Mouse (Mus musculus) spleen, adult 2 months (tissue): ENCODE measurements around the gene Cbfa2t3. TPM values are rescaled to one million over a fixed set of nuclear protein-coding genes. Genes with fewer than 3 reads are reported as not detected.

ENCODE experiments used
- DNase-seq, 2 experiments: peaks; one replicate each; pipeline versions ENCODE4 v3.0.0 to v3.0.0-alpha.2; 2012 to 2021; ENCODE audit warnings: low spot score in 2 of 2, low read depth in 1 of 2
- H3K27ac ChIP-seq: fragments of 200-500 bp; 2 replicates; pipeline ENCODE4 v1.5.1; 2012; ENCODE audit warnings: low read length, inconsistent platforms; ENCODE audit not compliant: insufficient read depth
- H3K27me3 ChIP-seq: fragments of 200-500 bp; 2 replicates; pipeline ENCODE4 v1.6.1; 2012; ENCODE audit warnings: mild to moderate bottlenecking, moderate library complexity, low read length, inconsistent platforms; ENCODE audit not compliant: control insufficient read depth, insufficient read depth
- H3K36me3 ChIP-seq: fragments of 200-500 bp; 2 replicates; pipeline ENCODE4 v1.6.1; 2012; ENCODE audit warnings: mild to moderate bottlenecking, low read length, inconsistent platforms; ENCODE audit not compliant: control insufficient read depth, insufficient read depth
- H3K4me1 ChIP-seq: fragments of 200-500 bp; 2 replicates; pipeline ENCODE4 v1.6.1; 2011; ENCODE audit warnings: inconsistent platforms; ENCODE audit not compliant: control insufficient read depth, insufficient read depth, insufficient read length
- H3K4me3 ChIP-seq: fragments of 200-500 bp; 2 replicates; pipeline ENCODE4 v1.5.1; 2011; ENCODE audit warnings: mild to moderate bottlenecking, inconsistent platforms; ENCODE audit not compliant: insufficient read depth, insufficient read length; ENCODE audit errors: extremely low read depth
- CTCF ChIP-seq: fragments of 200-500 bp; IDR thresholded peaks from 2 replicates; pipeline ENCODE4 v1.5.1; 2011; ENCODE audit warnings: mild to moderate bottlenecking, inconsistent platforms; ENCODE audit not compliant: insufficient read depth, insufficient read length, insufficient replicate concordance; ENCODE audit errors: extremely low read depth
- POLR2A ChIP-seq: fragments of 200-500 bp; IDR thresholded peaks from 2 replicates; pipeline ENCODE4 v1.6.1; 2011; ENCODE audit warnings: low read depth, low read length, inconsistent platforms
- WGBS: fragments of 180-500 bp; shearing (Covaris S2); methylation state at CpG from one replicate; pipeline ENCODE4 v1.1.7; 2018; 5-methylcytosine and 5-hydroxymethylcytosine counted together
- polyA plus RNA-seq: library from polyadenylated mRNA; depleted of rRNA; stranded (reverse); fragments of >200 nt; gene quantifications from 2 replicates; pipeline ENCODE4 v1.2.3, GENCODE M21; 2012

Cbfa2t3 gene
- polyA plus RNA-seq, 1 experiment = 38.3 TPM

DNA sequence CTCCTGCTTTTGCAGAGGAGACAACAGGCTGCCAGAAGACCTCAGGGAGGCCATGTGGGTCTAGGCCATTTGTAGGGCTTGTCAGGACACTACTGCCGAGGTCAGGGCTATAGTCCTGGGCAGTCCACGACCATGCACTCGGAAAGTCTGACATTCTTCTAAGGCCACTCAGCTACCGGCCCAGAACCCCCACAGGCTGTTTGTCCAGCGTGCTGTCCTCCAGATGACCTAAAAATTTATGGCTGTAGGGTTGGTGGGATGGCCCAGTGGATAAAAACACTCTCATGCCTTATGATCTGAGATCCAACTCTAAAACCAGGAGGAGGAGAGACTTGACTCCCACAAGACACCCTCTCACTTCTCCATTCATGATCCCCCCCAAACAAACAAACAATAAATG lies 35.2 kb downstream of the Cbfa2t3 start:
- 83% methylated on average over 5 of the region's 5 CpGs for WGBS
- DNase-seq = no peak
- Histone ChIP-seq H3K36me3 (no peaks in the 10 kb centered on the region), H3K4me3 (no peak overlapping the region), H3K27me3 (no peaks in the 10 kb centered on the region), H3K4me1 (peaks cover 22% of the 10 kb centered on the region; the same call in 1 of the 2 replicates), H3K27ac (no peak overlapping the region)
- TF ChIP-seq POLR2A (no peak), CTCF (no peak)

DNA sequence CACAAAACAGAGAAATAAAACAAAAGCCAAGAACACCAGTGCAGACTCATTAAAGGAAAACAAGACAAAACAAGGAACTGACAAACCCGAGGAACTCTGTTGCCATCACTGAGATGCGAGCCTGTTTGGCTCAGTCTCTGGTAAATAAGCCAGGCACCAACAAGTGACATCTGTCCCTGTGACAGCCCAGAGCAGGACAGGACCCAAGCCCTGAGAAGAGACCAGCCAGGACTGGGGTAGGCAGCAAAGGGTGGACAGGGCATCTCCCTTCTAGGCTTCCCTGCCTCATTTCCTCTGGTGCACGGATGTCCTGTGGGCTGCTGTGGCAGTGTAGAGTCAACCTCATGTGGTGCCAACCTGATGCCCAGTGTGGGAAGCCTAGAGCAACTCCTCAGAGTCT lies 35.8 kb downstream of the Cbfa2t3 start:
- Histone ChIP-seq H3K4me3 (no peak overlapping the region), H3K36me3 (no peaks in the 10 kb centered on the region), H3K27me3 (no peaks in the 10 kb centered on the region), H3K4me1 (peaks cover 22% of the 10 kb centered on the region; the same call in 1 of the 2 replicates), H3K27ac (no peak overlapping the region)
- 45% methylated on average over 3 of the region's 3 CpGs for WGBS
- DNase-seq = no peak
- TF ChIP-seq CTCF (no peak), POLR2A (no peak)

DNA sequence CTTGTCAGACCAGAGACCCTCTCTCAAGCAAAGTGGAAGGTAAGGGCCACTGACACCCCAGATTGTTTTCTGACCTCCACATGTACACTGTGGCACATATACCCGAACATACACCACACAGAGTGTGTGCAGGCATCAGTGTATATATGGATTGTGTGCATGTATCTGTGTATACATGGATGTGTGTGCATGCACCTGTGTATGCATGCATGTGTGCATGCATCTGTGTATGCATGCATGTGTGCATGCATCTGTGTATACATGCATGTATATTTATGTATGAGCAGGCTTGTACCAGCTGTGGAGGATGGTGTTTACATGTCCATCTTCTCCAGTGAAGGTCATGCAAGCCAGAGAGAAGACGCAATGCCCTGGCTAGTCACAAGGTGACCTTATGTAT lies 37.0 kb downstream of the Cbfa2t3 start:
- Histone ChIP-seq H3K4me3 (no peak overlapping the region), H3K27ac (no peak overlapping the region), H3K36me3 (no peaks in the 10 kb centered on the region), H3K4me1 (peaks cover 17% of the 10 kb centered on the region; the same call in 1 of the 2 replicates), H3K27me3 (no peaks in the 10 kb centered on the region)
- no peak for DNase-seq
- 82% methylated on average over 2 of the region's 2 CpGs for WGBS
- no peak for TF ChIP-seq POLR2A

DNA sequence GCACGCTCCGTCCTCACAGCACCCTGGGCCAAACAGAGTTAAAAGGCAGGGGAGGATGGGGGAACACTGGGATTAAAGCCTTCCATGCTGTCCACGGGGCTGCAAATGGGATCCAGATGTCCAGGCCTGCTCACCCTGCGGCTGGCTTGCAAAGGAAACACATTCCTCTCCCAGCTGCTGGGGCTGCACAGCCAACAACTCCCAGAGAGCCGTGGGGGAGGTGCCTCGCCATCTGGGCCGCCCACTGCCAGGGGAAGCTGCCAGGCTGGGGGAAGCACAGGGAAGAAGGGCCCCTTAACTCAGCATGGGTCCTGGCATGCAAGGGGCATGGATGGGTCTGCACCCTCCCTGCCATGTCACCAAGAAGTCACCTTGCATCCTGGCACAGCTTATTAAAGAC lies 37.8 kb downstream of the Cbfa2t3 start:
- Histone ChIP-seq H3K4me1 (peaks cover 10% of the 10 kb centered on the region; the same call in 1 of the 2 replicates), H3K36me3 (no peaks in the 10 kb centered on the region), H3K4me3 (no peak overlapping the region), H3K27ac (no peak overlapping the region), H3K27me3 (no peaks in the 10 kb centered on the region)
- TF ChIP-seq POLR2A = no peak
- WGBS = 51% methylated on average over 7 of the region's 7 CpGs
- DNase-seq = no peak

DNA sequence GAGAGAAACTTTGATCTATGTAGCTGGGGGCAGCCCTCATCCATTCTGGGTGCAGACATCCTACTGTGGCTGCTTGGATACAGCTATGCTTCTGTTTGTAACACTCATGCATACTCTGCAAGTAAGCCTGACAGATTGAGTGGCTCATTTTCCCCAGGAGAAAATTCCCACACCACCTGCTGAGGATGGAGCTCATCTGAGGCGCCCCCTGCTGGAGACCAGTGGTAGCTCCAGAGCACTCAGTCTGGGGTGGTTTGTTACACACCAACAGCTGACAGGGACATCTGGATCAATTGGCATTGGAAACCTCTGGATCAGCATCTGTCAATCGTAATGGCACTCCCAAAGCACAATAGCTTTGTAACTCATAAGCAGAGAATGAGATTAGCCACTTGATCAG lies 38.9 kb downstream of the Cbfa2t3 start:
- Histone ChIP-seq H3K36me3 (no peaks in the 10 kb centered on the region), H3K27ac (no peak overlapping the region), H3K27me3 (no peaks in the 10 kb centered on the region), H3K4me3 (no peak overlapping the region), H3K4me1 (peaks cover 8% of the 10 kb centered on the region; the same call in 1 of the 2 replicates)
- WGBS = 69% methylated on average over 2 of the region's 2 CpGs
- TF ChIP-seq POLR2A (no peak), CTCF (peak; percentile 69; the same call in 1 of the 2 replicates)
- DNase-seq = no peak

DNA sequence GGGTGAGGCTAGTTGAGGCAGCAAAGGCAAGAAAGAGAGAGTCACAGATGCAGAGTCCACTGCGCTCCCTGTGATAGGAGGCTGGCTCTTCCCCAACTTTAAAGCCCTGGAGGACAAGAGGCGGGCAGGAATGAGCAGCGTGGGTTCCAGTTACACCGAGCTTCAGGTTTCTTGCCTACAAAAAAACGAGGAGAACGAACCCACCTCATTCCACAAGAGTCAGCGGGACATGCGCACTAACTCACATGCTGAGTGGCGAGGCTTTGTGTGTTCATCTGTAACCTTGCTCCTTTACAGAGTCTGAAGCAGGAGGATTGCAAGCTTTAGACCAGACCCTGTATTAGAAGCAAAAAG lies 40.1 kb downstream of the Cbfa2t3 start:
- WGBS = 93% methylated on average over 9 of the region's 9 CpGs
- Histone ChIP-seq H3K4me1 (no peaks in the 10 kb centered on the region), H3K36me3 (no peaks in the 10 kb centered on the region), H3K27ac (no peak overlapping the region), H3K27me3 (no peaks in the 10 kb centered on the region), H3K4me3 (no peak overlapping the region)
- no peak for TF ChIP-seq POLR2A
- TF ChIP-seq CTCF = no peak
- no peak for DNase-seq

DNA sequence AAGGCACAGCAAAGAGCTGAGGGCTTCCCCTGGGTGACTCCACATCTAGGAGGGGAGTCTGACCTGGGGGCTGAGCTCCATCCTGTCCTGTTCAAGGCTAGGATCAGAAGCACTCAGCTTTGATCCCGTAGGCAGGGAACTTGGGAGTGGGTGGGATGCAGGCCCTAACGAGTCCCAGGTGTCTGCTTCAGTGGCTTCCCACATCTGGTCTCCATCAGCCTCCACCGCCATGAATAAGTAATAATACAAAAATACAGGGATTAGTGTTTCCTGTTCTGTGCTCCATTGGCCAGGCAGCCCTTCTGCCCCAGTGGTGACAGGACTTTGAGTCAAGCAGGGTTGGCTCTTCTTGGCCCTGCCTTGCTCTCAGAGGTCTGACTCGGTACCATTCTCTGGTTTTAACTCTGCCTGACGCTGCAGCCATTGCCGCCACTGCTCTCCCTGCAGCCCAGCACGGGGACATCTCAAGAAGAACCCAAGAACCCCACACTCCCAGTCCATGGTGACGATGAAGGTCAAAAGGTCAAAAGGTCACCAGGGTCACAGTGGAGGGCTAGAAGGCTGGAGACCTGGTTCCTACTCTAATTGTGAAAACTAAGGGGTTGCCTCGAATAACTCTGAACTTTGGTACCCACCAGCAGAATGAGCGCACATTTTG lies 40.6 kb downstream of the Cbfa2t3 start:
- H3K4me3 ChIP-seq = no peak overlapping the region
- WGBS = 87% methylated on average over 10 of the region's 10 CpGs
- no peaks in the 10 kb centered on the region for H3K4me1 ChIP-seq
- TF ChIP-seq POLR2A = no peak
- no peak for TF ChIP-seq CTCF
- no peak for DNase-seq
- H3K36me3 ChIP-seq = no peaks in the 10 kb centered on the region
- H3K27ac ChIP-seq = no peak overlapping the region
- H3K27me3 ChIP-seq = no peaks in the 10 kb centered on the region
